Mouse (Mus musculus) brain, embryonic 14.5 days (tissue): ENCODE data around the gene Commd1. TPM values are rescaled to one million over a fixed set of nuclear protein-coding genes. Genes with fewer than 3 reads are reported as not detected.

Experiments
- DNase-seq: peaks from one replicate; pipeline ENCODE4 v3.0.0-alpha.2; 2011; ENCODE audit warnings: low read depth
- CTCF ChIP-seq: fragments of 200-500 bp; IDR thresholded peaks from 2 replicates; pipeline ENCODE4 v1.5.1; 2012; ENCODE audit warnings: inconsistent platforms, mild to moderate bottlenecking, moderate library complexity, borderline replicate concordance; ENCODE audit not compliant: insufficient read depth, insufficient read length; ENCODE audit errors: extremely low read depth
- POLR2A ChIP-seq: fragments of 200-500 bp; IDR thresholded peaks from 2 replicates; pipeline ENCODE4 v1.6.1; 2012; ENCODE audit warnings: mild to moderate bottlenecking, inconsistent platforms, borderline replicate concordance; ENCODE audit not compliant: poor library complexity, insufficient read depth, insufficient read length, severe bottlenecking; ENCODE audit errors: extremely low read depth
- polyA plus RNA-seq: library from polyadenylated mRNA; depleted of rRNA; stranded (reverse); fragments of >200 nt; gene quantifications from 2 replicates; pipeline ENCODE4 v1.2.3, GENCODE M21; 2012

Gene Commd1
- polyA plus RNA-seq, 1 experiment, result 57.5 TPM

DNA sequence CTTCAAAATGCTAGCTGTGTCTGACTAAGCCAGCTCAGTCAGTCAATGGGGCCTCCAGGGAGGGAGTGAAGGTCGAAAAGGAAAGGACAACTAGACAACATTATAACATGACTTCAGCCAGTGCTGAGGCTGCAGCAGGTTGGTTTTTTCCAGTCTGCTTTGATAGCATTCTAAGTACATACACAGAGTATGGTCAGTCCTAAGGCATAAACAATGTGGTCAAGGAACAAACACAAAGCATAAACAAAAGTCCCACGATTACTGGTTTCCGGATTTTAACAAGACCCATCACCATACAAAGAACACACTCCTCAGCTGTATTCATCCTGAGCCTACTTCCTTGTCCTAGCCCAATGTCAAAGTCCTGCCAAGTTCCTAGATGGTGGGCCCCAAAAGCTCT, 3.3 kb upstream of the Commd1 start:
- DNase-seq, result no peak
- no peak for TF ChIP-seq POLR2A
- TF ChIP-seq CTCF, result no peak

DNA sequence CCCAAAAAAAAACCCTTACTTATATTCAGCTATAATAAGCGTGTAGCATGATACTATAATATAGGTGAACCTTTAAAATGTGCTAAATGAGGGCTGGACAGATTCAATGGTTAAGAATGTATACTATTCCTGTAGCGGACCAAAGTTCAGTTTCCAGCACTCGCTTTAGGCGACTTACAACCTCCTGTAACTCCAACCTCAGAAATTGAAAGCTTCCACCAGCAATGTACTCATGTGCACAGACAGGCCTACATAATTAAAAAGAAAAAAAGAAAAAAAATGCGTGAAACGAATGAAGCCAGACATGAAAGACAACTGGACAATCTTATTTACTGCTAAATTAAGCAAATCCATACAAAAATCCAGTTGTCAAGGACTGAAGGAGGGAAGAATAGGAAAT, 664 bp upstream of the Commd1 start:
- TF ChIP-seq POLR2A (no peak), CTCF (no peak)
- no peak for DNase-seq

DNA sequence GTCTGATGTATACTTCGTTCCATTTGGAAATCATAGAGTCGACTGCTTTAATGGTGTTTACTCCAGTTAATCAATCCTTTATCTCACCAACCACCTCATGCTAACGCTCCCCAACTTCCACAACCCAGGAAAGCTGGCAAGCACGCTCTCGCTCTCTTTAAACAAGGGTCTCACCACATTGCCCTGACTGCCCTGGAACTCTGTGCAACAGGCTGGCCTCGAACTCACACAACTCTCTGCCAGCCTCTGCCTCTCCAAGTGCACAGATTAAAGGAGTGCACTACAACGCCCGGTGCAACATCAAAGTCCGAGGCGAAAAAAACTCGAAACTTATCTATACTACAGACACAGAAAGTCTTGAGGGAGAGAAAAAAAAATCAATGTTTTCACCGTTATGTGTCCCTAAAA, 635 bp downstream of the Commd1 start:
- DNase-seq, result no peak
- TF ChIP-seq POLR2A, result no peak
- no peak for TF ChIP-seq CTCF

DNA sequence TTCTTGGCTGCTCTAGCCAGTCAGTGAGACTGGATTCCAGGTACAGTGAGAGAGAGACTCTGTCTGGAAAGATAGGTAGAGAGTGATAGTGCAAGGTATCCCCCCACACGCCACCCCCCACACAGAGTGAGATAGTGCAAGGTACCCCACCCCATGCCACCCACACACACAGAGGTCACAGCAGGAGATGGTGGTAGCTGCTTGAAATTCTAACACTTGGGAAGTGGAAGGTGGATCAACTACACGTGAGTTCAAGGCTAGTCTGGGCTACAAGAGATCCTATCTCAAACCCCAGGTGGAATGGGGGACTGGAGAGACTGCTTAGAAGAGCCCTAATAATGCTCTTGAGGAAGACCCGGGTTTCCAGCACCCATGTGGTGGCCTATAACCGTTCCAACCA, 1.1 kb downstream of the Commd1 start:
- TF ChIP-seq POLR2A (no peak), CTCF (no peak)
- no peak for DNase-seq

DNA sequence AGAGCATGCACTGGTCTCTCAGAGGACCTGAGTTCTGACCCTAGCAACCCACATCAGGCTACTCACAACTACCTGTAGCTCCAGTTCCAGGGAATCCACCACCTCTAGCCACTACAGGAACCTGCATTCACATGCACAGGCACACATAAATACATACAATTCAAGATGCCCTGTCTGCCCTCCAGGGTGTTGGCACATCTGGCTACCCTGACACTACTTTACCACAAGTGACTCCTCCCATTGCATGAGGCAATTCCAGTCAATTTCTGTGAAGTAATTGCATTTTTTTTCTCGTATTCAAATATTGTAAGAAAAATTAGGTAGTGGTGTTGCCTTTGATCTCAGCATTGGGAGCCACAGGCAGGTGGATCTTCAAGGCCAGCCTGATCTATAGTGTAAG, 3.0 kb downstream of the Commd1 start:
- TF ChIP-seq POLR2A, result no peak
- TF ChIP-seq CTCF, result no peak
- no peak for DNase-seq

DNA sequence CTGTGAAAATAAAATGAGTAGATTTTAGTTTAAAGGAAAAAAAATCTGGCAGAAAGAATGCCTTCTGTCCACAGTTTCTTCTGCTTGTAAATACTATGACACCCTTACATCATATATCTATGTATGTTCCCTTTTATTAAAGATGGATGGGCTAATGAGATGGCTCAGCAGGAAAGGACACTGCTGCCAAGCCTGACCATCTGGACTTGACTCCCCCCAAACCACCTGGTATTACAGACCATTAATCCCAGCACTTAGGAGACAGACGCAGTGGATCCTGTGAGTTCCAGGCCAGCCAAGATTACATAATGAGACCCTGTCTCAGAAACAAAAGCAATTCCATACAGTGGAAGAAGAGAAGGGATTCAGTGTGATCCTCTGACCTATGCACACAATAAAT, 3.5 kb downstream of the Commd1 start:
- DNase-seq, result peak; percentile 46
- TF ChIP-seq POLR2A (no peak), CTCF (no peak)

DNA sequence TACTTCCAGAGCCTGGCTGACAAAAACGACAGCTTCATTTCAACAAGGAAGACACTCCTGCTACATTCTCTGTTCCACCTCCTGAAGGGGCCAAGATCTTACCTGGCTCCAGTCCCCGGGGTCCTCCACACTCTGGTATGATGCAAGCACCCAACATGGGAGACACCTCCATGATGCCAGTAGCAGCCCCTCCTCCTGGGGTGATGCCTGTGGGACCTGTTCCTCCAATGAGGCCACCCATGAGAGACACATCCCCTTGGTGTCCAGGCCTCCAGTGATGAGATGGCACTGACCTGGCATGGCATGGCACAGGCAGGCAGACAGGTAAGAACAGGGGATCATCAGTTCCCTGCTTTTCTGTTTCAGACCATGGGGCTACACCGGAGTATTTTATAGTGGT, 4.0 kb downstream of the Commd1 start:
- DNase-seq, result no peak

DNA sequence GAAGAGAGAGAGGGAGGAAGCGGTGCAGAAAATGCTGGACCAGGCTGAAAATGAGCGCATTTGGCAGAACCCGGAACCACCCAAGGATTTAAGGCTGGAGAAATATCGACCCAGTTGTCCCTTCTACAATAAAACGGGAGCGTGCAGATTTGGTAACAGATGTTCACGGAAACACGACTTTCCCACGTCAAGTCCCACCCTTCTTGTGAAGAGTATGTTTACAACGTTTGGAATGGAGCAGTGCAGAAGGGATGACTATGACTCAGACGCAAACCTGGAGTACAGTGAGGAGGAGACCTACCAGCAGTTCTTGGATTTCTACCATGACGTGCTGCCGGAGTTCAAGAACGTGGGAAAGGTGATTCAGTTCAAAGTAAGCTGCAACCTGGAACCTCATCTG, 8.6 kb downstream of the Commd1 start:
- DNase-seq, result peak; percentile 38
- no peak for TF ChIP-seq POLR2A
- TF ChIP-seq CTCF, result no peak

More for the DNA sequence above, 4.0 kb downstream of the Commd1 start:
- TF ChIP-seq CTCF (no peak), POLR2A (no peak)

DNA sequence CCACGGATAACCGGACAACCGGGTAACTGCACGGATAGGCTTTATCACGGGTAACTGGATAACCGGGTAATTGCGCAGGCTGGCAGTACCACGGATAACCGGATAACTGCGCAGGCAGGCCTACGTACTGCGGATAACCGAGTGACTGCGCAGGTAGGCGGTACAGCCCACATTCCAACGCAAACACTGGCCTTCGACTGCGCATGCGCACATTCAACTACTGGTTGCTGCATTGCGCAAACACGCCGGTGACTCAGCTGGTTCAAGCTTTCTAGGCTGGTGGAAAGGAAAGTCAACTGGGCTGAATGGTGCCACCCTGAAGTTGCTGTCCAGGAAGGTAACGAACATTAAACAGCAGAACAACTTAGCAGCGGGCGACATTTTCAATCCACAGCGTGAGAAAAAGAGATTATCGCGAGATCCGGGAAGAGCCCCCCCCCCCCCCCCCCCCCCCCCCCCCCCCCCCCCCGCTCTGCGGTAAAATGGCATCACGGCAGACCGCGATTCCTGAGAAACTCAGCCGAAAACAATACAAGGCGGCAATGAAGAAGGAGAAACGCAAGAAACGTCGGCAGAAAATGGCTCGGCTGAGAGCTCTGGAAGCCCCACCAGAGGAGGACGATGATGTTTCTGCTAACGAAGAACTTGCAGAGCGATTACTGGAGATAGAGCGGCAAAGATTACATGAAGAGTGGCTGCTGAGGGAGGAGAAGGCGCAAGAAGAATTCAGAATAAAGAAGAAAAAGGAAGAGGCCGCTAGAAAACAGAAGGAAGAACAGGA, 9.2 kb downstream of the Commd1 start:
- peak; percentile 90 for DNase-seq
- no peak for TF ChIP-seq CTCF
- TF ChIP-seq POLR2A, result no peak

DNA sequence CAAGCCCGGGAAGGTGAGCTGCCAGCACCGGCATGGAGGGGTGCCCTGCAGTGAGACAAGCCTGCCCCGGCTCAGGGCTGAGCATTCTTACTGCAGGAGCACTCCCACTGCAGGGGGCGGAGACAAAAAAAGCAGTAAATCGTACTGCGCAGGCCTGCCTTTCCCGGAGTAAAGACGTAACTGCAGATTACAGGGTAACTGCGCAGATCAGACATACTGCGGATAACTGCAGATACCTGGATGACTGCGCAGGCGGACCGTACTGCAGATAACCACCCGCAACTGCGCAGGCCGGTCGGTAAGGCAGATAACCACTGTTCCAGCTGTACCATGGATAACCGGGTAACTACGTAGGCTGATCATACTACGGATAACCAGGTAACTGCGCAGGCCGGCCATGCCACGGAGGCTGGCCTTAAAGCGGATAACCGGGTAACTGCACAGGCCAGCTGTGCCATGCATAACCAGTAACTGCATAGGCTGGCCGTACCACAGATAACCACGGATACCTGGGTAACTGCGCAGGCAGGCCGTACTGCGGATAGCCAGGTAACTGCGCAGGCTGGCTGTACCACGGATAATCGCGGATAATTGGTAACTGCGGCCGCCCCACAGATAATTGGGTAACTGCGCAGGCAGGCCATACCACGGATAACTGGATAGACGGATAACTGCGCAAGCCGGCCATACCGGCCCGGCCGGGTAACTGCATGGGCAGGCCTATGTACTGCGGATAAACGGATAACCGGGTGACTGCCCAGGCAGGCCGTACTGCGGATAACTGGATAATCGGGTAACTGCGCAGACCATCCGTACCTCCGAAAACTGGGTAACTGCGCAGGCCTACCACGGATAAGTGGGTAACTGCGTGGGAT, 10.1 kb downstream of the Commd1 start, which contains the start of gene Zrsr1:
Gene Zrsr1 (plus strand): TSS at position 171 of the 875 bp plus-strand sequence.
- TF ChIP-seq POLR2A, result peak; percentile 15; the same call in 1 of the 2 replicates
- no peak for TF ChIP-seq CTCF
- peak; percentile 90 for DNase-seq

DNA sequence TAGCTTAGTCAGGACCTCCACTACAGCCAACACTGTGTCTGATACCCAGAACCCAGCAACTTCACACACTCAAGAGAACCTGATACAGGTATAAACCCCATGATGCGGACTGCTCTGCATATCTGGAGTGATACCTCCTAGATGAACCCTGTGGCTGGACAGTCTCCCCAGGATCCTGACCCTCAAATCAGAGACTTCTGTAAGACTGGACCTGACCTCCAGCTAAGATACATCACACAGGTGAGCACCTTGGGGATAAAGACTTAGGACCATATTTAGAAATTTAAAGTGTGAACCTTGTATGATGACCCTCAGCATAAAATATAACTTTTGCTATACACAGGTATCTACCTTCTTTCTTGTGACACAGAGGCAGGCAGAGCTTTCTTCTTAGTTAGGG, 11.6 kb downstream of the Commd1 start:
- no peak for DNase-seq
- TF ChIP-seq CTCF, result no peak
- TF ChIP-seq POLR2A, result no peak
